In genomic region chr11:86814481-86814880, GRCm38 (mm10) we compare ENCODE assay signal across 8 mouse cellular contexts. TPM values are rescaled to one million over a fixed set of nuclear protein-coding genes. Genes with fewer than 3 reads are reported as not detected.
A peak's percentile ranks its signal among the peaks of the same experiment; 100 is the strongest.
DNase-seq lines count a peak whose midpoint lies in the region; ATAC-seq and TF ChIP-seq lines count a peak whose summit lies in the region.
"Not testable (repeated sequence)": the region's sequence is repeated elsewhere in the genome, so short reads cannot be mapped to it uniquely, and the experiment has no call there.

No protein-coding gene starts in this region.

- ATAC-seq in heart, embryonic 13.5 days (ENCODE audit: extremely low read depth, insufficient number of reproducible peaks, low FRiP score, low TSS enrichment) = not testable (repeated sequence)

- not testable (repeated sequence) for DNase-seq in gastrocnemius, adult 2 months; kidney, adult 2 months; thymus, adult 2 months
- DNase-seq in heart, adult 11 months = peak; percentile 92

- TF ChIP-seq CTCF in bone marrow macrophage, adult 2 months (IDR thresholded peaks at IDR 0.05; ENCODE audit: low read depth, low read length); gastrocnemius, adult 2 months (IDR thresholded peaks at IDR 0.05); kidney, adult 2 months (conservative IDR thresholded peaks at IDR 0.05; ENCODE audit: insufficient read depth, insufficient read length, low read depth, low read length); small intestine, adult 2 months (IDR thresholded peaks at IDR 0.05; ENCODE audit: extremely low read depth, insufficient read length, insufficient replicate concordance, low read depth, low read length); thymus, adult 2 months (IDR thresholded peaks at IDR 0.05; ENCODE audit: borderline replicate concordance, control insufficient read depth, extremely low read depth, insufficient read depth, low read length, poor library complexity): not testable (repeated sequence)

- not testable (repeated sequence) for H3K4me1 ChIP-seq in bone marrow macrophage, adult 2 months (ENCODE audit: control insufficient read depth, insufficient read depth, low read length); brown adipose tissue, adult 24 weeks (ENCODE audit: control insufficient read depth, insufficient read depth, insufficient read length, low read length); heart, embryonic 13.5 days; kidney, adult 2 months (ENCODE audit: control insufficient read depth, insufficient read depth, low read length); small intestine, adult 2 months (ENCODE audit: control insufficient read depth, insufficient read depth, insufficient read length, low read length); thymus, adult 2 months (replicated peaks; ENCODE audit: control insufficient read depth, insufficient read depth, low read length)

- 0% methylated on average over 5 of the region's 11 CpGs for WGBS in heart, embryonic 13.5 days
- WGBS in kidney, adult 2 months = 0% methylated on average over 5 of the region's 11 CpGs
- WGBS in small intestine, adult 2 months = 0% methylated on average over 5 of the region's 11 CpGs
- 3% methylated on average over 5 of the region's 11 CpGs for WGBS in thymus, adult 2 months

- not testable (repeated sequence) for H3K36me3 ChIP-seq in heart, embryonic 13.5 days; kidney, adult 2 months (ENCODE audit: control insufficient read depth, insufficient read depth, low read length); small intestine, adult 2 months (ENCODE audit: control insufficient read depth, insufficient read depth, low read length); thymus, adult 2 months (ENCODE audit: control insufficient read depth, insufficient read depth, low read length)

- intact Hi-C loops in gastrocnemius, adult 2 months (cut with DNase I) = not testable (repeated sequence)

- not testable (repeated sequence) for TF ChIP-seq POLR2A in bone marrow macrophage, adult 2 months (IDR thresholded peaks at IDR 0.05; ENCODE audit: borderline replicate concordance, low read depth, low read length); kidney, adult 2 months (IDR thresholded peaks at IDR 0.05; ENCODE audit: low read depth, low read length); small intestine, adult 2 months (IDR thresholded peaks at IDR 0.05; ENCODE audit: low read depth, low read length); thymus, adult 2 months (IDR thresholded peaks at IDR 0.05; ENCODE audit: control insufficient read depth, extremely low read depth, insufficient read depth, low read length, poor library complexity)

- peak overlapping the region; percentile 20; the same call in 1 of the 2 replicates for H3K4me3 ChIP-seq in bone marrow macrophage, adult 2 months (ENCODE audit: insufficient read depth, low read length)
- H3K4me3 ChIP-seq in brown adipose tissue, adult 24 weeks (ENCODE audit: insufficient read depth, low read depth, low read length) = peak overlapping the region; percentile 38
- peak overlapping the region; percentile 55 for H3K4me3 ChIP-seq in gastrocnemius, adult 2 months
- H3K4me3 ChIP-seq in heart, embryonic 13.5 days = 0 out of 2 replicates have a peak overlapping the region, but pooled peaks have one; percentile 22
- 0 out of 2 replicates have a peak overlapping the region, but pooled peaks have one; percentile 19 for H3K4me3 ChIP-seq in kidney, adult 2 months (ENCODE audit: insufficient read depth, low read depth, low read length)
- H3K4me3 ChIP-seq in small intestine, adult 2 months (ENCODE audit: low read depth, low read length) = peak overlapping the region; percentile 36; the same call in 1 of the 2 replicates
- peak overlapping the region; percentile 36 for H3K4me3 ChIP-seq in thymus, adult 2 months (ENCODE audit: control insufficient read depth, insufficient read depth, low read length)

- not testable (repeated sequence) for H3K4me2 ChIP-seq in heart, embryonic 13.5 days

- not testable (repeated sequence) for H3K27ac ChIP-seq in bone marrow macrophage, adult 2 months (ENCODE audit: insufficient read depth, low read depth, low read length); gastrocnemius, adult 2 months; heart, embryonic 13.5 days (replicated peaks); kidney, adult 2 months (ENCODE audit: insufficient read depth, low read depth, low read length); small intestine, adult 2 months (ENCODE audit: insufficient read depth, low read depth, low read length); thymus, adult 2 months (ENCODE audit: control insufficient read depth, insufficient read depth, low read length)
- peak overlapping the region; percentile 24; the same call in 1 of the 2 replicates for H3K27ac ChIP-seq in brown adipose tissue, adult 24 weeks (replicated peaks; ENCODE audit: low read depth, low read length)

- not testable (repeated sequence) for H3K9ac ChIP-seq in heart, embryonic 13.5 days

- not testable (repeated sequence) for H3K27me3 ChIP-seq in heart, embryonic 13.5 days (replicated peaks); kidney, adult 2 months (replicated peaks; ENCODE audit: control insufficient read depth, insufficient read depth, low read length); small intestine, adult 2 months (ENCODE audit: control insufficient read depth, insufficient read depth, low read length); thymus, adult 2 months (ENCODE audit: control insufficient read depth, insufficient read depth, low read length)

- not testable (repeated sequence) for H3K9me3 ChIP-seq in heart, embryonic 13.5 days

RNA-seq across cellular contexts. Expression of gene Dhx40, which starts 6.9 kb away (rescaled TPM):
- polyA plus RNA-seq in bone marrow macrophage, adult 2 months (2012; ENCODE audit: insufficient read depth, insufficient read length, missing spikeins) = 23.5 and 26.5 TPM in 2 replicates
- 18.5 and 20.4 TPM in 2 replicates for polyA plus RNA-seq in brown adipose tissue, adult 24 weeks (2012; ENCODE audit: insufficient read depth, insufficient read length, missing spikeins)
- 10 to 100 TPM in 1 of 2 experiments, 1 to 10 TPM in 1; 9.8 to 11.1 TPM for total RNA-seq in gastrocnemius, adult 2 months (2021)
- 13.5 and 14.0 TPM in 2 replicates for polyA plus RNA-seq in heart, embryonic 13.5 days (2015; fragmentation: Nextera tagmentation; extraction: Ambion mirVana)
- polyA plus RNA-seq in kidney, adult 2 months (2012; rRNA removed) = 6.5 and 10.0 TPM in 2 replicates
- polyA plus RNA-seq in small intestine, adult 2 months (2012; rRNA removed) = 0.79 and 2.0 TPM in 2 replicates
- polyA plus RNA-seq in thymus, adult 2 months (2012; rRNA removed) = 4.6 and 5.4 TPM in 2 replicates

RNA-seq across cellular contexts. Expression of gene Cltc, which starts 57.1 kb away (rescaled TPM):
- 356 and 389 TPM in 2 replicates for polyA plus RNA-seq in bone marrow macrophage, adult 2 months (2012; ENCODE audit: insufficient read depth, insufficient read length, missing spikeins)
- polyA plus RNA-seq in brown adipose tissue, adult 24 weeks (2012; ENCODE audit: insufficient read depth, insufficient read length, missing spikeins) = 106 and 155 TPM in 2 replicates
- 100 to 1,000 TPM; 134 to 136 TPM for total RNA-seq in gastrocnemius, adult 2 months (2021)
- 117 and 118 TPM in 2 replicates for polyA plus RNA-seq in heart, embryonic 13.5 days (2015; fragmentation: Nextera tagmentation; extraction: Ambion mirVana)
- polyA plus RNA-seq in kidney, adult 2 months (2012; rRNA removed) = 94.4 and 107 TPM in 2 replicates
- polyA plus RNA-seq in small intestine, adult 2 months (2012; rRNA removed) = 27.0 and 74.8 TPM in 2 replicates
- 70.7 and 77.3 TPM in 2 replicates for polyA plus RNA-seq in thymus, adult 2 months (2012; rRNA removed)
